Mouse (Mus musculus) limb, embryonic 14.5 days (tissue): ENCODE data around the gene Itgb8. TPM values are rescaled to one million over a fixed set of nuclear protein-coding genes. Genes with fewer than 3 reads are reported as not detected.

Experiments
- ATAC-seq: fragments of 200-750 bp; cut with Nextera tagmentation; 2 replicates; pipeline ENCODE4 v1.8.0; 2017; ENCODE audit warnings: low read depth, moderate number of reproducible peaks, moderate TSS enrichment; ENCODE audit not compliant: low FRiP score
- DNase-seq: peaks from one replicate; pipeline ENCODE4 v3.0.0-alpha.2; 2015; ENCODE audit warnings: low spot score
- H3K27ac ChIP-seq: fragments of 300-500 bp; sonication (generic); replicated peaks from 2 replicates; pipeline ENCODE4 v1.5.1; 2014; ENCODE audit warnings: low read depth, mild to moderate bottlenecking, low read length, moderate library complexity, mixed read lengths
- H3K27me3 ChIP-seq: fragments of 300-500 bp; sonication (generic); 2 replicates; pipeline ENCODE4 v1.6.1; 2014; ENCODE audit warnings: low read length, mixed read lengths; ENCODE audit not compliant: control insufficient read depth, insufficient read depth
- H3K36me3 ChIP-seq: fragments of 300-500 bp; sonication (generic); 2 replicates; pipeline ENCODE4 v1.6.1; 2014; ENCODE audit warnings: mild to moderate bottlenecking, low read length, moderate library complexity, mixed read lengths; ENCODE audit not compliant: control insufficient read depth, insufficient read depth
- H3K4me1 ChIP-seq: fragments of 300-500 bp; sonication (generic); 2 replicates; pipeline ENCODE4 v1.6.1; 2014; ENCODE audit warnings: antibody characterized with exemption, low read length, mixed read lengths; ENCODE audit not compliant: control insufficient read depth, insufficient read depth
- H3K4me2 ChIP-seq: fragments of 300-500 bp; sonication (generic); replicated peaks from 2 replicates; pipeline ENCODE4 v1.6.1; 2014; ENCODE audit warnings: low read depth, mild to moderate bottlenecking, low read length, moderate library complexity; ENCODE audit not compliant: severe bottlenecking
- H3K4me3 ChIP-seq: fragments of 300-500 bp; sonication (generic); replicated peaks from 2 replicates; pipeline ENCODE4 v1.5.1; 2014; ENCODE audit warnings: low read length
- H3K9ac ChIP-seq: fragments of 300-500 bp; sonication (generic); 2 replicates; pipeline ENCODE4 v1.6.1; 2014; ENCODE audit warnings: mild to moderate bottlenecking, low read depth, low read length, moderate library complexity; ENCODE audit not compliant: severe bottlenecking
- H3K9me3 ChIP-seq: fragments of 300-500 bp; sonication (generic); 2 replicates; pipeline ENCODE4 v1.6.1; 2016; ENCODE audit warnings: low read length; ENCODE audit not compliant: control insufficient read depth
- POLR2A ChIP-seq: fragments of 200-500 bp; IDR thresholded peaks from 2 replicates; pipeline ENCODE4 v1.8.0; 2012; ENCODE audit warnings: inconsistent platforms, mild to moderate bottlenecking, moderate library complexity, borderline replicate concordance; ENCODE audit not compliant: insufficient read depth, insufficient read length; ENCODE audit errors: extremely low read depth
- WGBS: fragments of 180-500 bp; shearing (Covaris S2); extraction: QIAGEN DNeasy Blood & Tissue Kit; methylation state at CpG from one replicate; pipeline ENCODE4 v1.1.7; 2014; 5-methylcytosine and 5-hydroxymethylcytosine counted together
- polyA plus RNA-seq, 2 experiments: library from polyadenylated mRNA; depleted of rRNA in 1 of 2; stranded (reverse) in 1 of 2; unstranded in 1 of 2; fragments of >200 nt; fragmentation: Nextera tagmentation in 1 of 2; extraction: Ambion mirVana in 1 of 2; gene quantifications; 2 replicates each; pipeline versions ENCODE4 v1.2.1 to v1.2.3; 2012 to 2014

Itgb8 gene
- polyA plus RNA-seq, 2 experiments, result 2.5 to 4.2 TPM

- TF ChIP-seq POLR2A, result no peak
- no peak for ATAC-seq
Observed at GRCm38 (mm10) chr12:119110091-119110490, 128.5 kb downstream of the Itgb8 start.

More at GRCm38 (mm10) chr12:119110091-119110490, 128.5 kb downstream of the Itgb8 start:
- Histone ChIP-seq H3K27ac (no peak overlapping the region), H3K9me3 (no peaks in the 10 kb centered on the region), H3K4me1 (no peaks in the 10 kb centered on the region), H3K4me2 (no peak overlapping the region), H3K4me3 (no peak overlapping the region), H3K36me3 (no peaks in the 10 kb centered on the region), H3K9ac (no peak overlapping the region), H3K27me3 (no peaks in the 10 kb centered on the region)
- WGBS, result 35% methylated on average over 2 of the region's 2 CpGs
- no peak for DNase-seq

Other genes with a start within 250 kb of the Itgb8 start
- gene Macc1, start 75.5 kb upstream of the Itgb8 start, polyA plus RNA-seq (2012; rRNA removed), result 0.63 and 1.3 TPM in 2 replicates
- gene Macc1, start 75.5 kb upstream of the Itgb8 start, polyA plus RNA-seq (2014; fragmentation: Nextera tagmentation; extraction: Ambion mirVana), result 2.0 and 2.1 TPM in 2 replicates